Mouse (Mus musculus): Measurements from ENCODE around the gene Dcaf4. TPM values are rescaled to one million over a fixed set of nuclear protein-coding genes. Genes with fewer than 3 reads are reported as not detected.

The Dcaf4 gene
- total and polyA plus RNA-seq, 2 experiments: 3.0 to 5.4 TPM

DNA sequence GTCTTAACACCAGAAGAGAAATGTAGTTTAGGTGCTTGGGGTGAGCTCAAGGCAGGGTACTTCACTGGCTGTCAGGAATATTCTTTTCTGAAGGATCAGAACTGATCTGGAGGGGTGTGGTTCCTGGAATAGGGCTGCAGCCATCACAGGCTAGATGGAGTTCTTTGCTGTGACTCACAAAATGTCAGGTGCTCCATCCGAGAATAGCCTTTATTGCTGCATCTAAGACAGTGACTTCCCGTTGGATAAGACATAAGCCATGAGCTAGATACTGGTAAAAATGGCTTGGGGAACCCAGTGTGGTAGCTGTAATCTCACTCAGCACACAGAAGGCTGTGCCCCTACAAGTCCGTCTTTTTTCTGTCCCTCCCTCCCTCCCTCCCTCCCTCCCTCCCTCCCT, 13.9 kb downstream of the Dcaf4 start:
- Histone ChIP-seq H3K27ac (replicated peaks; ENCODE audit: insufficient read depth, low read depth, low read length) (no peak overlapping the region), H3K79me2 (ENCODE audit: control insufficient read depth, insufficient read depth, low read length) (no peaks in the 10 kb centered on the region), H3K4me1 (ENCODE audit: control insufficient read depth, insufficient read depth, low read length) (no peaks in the 10 kb centered on the region), H3K36me3 (ENCODE audit: control insufficient read depth, insufficient read depth, low read length) (no peaks in the 10 kb centered on the region), H3K27me3 (ENCODE audit: control insufficient read depth, insufficient read depth, low read length) (no peaks in the 10 kb centered on the region), H3K4me3 (ENCODE audit: insufficient read depth, low read depth, low read length) (no peak overlapping the region), H3K9ac (ENCODE audit: low read depth, low read length) (no peak overlapping the region)
- WGBS: 84% methylated on average over 3 of the region's 3 CpGs
- TF ChIP-seq POLR2A (IDR thresholded peaks at IDR 0.05; ENCODE audit: extremely low read depth, insufficient read depth, low read length) (no peak), CTCF (IDR thresholded peaks at IDR 0.05; ENCODE audit: low read depth, low read length) (no peak)
- DNase-seq (ENCODE audit: extremely low read depth, low read depth, low spot score): no peak

DNA sequence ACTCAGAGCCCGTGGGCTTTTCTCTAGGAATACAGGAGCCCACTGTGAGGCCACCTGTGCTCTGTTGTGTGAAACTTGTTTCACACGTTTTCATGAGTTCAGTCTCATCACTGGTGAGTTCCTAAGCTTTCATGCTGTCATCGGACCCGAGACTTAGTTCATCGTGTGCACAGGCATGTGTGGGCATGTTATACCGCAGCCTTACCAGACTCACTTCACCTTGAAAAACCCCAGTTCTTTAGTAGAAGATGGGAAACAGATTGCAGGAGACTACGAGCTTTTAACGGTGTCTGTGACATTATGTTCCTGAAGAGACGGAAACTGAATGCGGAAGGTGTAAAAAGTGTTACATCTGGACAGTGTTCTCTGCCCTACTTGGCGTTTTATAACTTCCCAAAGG, 15.2 kb downstream of the Dcaf4 start:
- Histone ChIP-seq H3K4me3 (ENCODE audit: insufficient read depth, low read depth, low read length) (no peak overlapping the region), H3K27me3 (ENCODE audit: control insufficient read depth, insufficient read depth, low read length) (no peaks in the 10 kb centered on the region), H3K9ac (ENCODE audit: low read depth, low read length) (no peak overlapping the region), H3K27ac (replicated peaks; ENCODE audit: insufficient read depth, low read depth, low read length) (no peak overlapping the region), H3K79me2 (ENCODE audit: control insufficient read depth, insufficient read depth, low read length) (no peaks in the 10 kb centered on the region), H3K36me3 (ENCODE audit: control insufficient read depth, insufficient read depth, low read length) (no peaks in the 10 kb centered on the region), H3K4me1 (ENCODE audit: control insufficient read depth, insufficient read depth, low read length) (no peaks in the 10 kb centered on the region)
- no peak for DNase-seq (ENCODE audit: extremely low read depth, low read depth, low spot score)
- TF ChIP-seq CTCF (IDR thresholded peaks at IDR 0.05; ENCODE audit: low read depth, low read length) (no peak), POLR2A (IDR thresholded peaks at IDR 0.05; ENCODE audit: extremely low read depth, insufficient read depth, low read length) (no peak)
- 94% methylated on average over 11 of the region's 11 CpGs for WGBS

DNA sequence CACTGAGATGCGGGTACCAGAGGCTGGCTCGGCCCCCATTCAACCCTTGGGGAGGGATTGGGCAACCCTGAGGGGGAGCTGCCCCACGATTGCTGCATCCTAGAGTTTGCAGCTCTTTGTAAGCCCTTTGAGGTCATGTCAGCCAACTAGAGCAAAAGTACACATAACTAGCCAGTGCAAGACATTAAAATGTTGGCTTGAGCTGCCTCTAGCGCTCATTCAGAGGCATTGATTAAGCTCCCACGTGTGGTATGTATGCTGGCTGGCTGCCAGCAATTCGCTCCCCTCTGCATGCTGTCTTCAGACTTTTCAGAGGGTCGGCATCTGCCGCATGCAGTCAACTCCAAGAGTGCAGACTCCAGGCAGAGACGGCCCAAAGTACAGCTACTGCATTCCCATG, 15.8 kb downstream of the Dcaf4 start:
- no peaks in the 10 kb centered on the region for H3K4me1 ChIP-seq (ENCODE audit: control insufficient read depth, insufficient read depth, low read length)
- no peaks in the 10 kb centered on the region for H3K79me2 ChIP-seq (ENCODE audit: control insufficient read depth, insufficient read depth, low read length)
- no peaks in the 10 kb centered on the region for H3K27me3 ChIP-seq (ENCODE audit: control insufficient read depth, insufficient read depth, low read length)
- no peak for DNase-seq (ENCODE audit: extremely low read depth, low read depth, low spot score)
- WGBS: 75% methylated on average over 9 of the region's 9 CpGs
- TF ChIP-seq CTCF (IDR thresholded peaks at IDR 0.05; ENCODE audit: low read depth, low read length): no peak
- no peak for TF ChIP-seq POLR2A (IDR thresholded peaks at IDR 0.05; ENCODE audit: extremely low read depth, insufficient read depth, low read length)
- H3K9ac ChIP-seq (ENCODE audit: low read depth, low read length): no peak overlapping the region
- H3K27ac ChIP-seq (replicated peaks; ENCODE audit: insufficient read depth, low read depth, low read length): no peak overlapping the region
- H3K4me3 ChIP-seq (ENCODE audit: insufficient read depth, low read depth, low read length): no peak overlapping the region
- no peaks in the 10 kb centered on the region for H3K36me3 ChIP-seq (ENCODE audit: control insufficient read depth, insufficient read depth, low read length)

DNA sequence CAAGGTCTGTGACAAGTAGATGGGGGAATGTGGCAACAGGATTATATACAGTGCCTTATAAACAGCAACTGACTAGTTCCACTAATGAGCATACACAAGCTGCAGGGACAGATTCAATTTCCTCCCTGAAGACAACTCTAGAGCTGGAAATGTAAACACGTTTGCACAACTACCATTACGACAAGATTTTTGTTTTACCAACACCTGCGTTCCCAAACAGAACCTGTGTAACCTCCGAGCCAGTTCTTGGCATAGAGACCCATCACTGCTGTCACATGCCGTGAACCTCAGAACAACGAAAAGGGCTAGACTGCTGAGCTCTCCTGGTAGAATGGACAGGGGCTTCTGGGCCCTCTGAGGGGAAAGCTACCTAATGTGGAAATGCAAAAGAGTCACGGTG, 23.7 kb downstream of the Dcaf4 start:
- H3K36me3 ChIP-seq (ENCODE audit: control insufficient read depth, insufficient read depth, low read length): peaks cover 18% of the 10 kb centered on the region; the same call in 1 of the 2 replicates

DNA sequence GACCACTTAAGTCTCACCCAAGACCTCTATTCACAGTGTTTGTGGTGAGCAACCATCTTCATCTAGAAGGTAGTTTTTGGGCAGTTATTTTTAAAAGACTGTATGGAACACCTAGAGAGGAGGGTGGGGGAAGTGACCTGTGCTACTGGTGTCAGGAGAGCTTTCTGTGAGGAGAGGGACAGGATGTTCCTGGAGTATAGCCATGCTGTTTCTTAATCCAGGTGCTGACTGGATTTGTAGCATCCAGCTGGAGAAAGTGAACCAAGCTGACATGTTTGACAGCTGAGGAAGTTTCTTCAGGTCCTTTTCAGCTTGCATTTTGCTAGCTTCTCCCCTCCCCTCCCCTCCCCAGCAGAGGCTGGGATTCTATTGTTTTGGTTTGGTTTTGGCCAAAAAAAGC, 24.5 kb downstream of the Dcaf4 start:
- Histone ChIP-seq H3K4me1 (ENCODE audit: control insufficient read depth, insufficient read depth, low read length) (peaks cover 19% of the 10 kb centered on the region), H3K36me3 (ENCODE audit: control insufficient read depth, insufficient read depth, low read length) (peaks cover 24% of the 10 kb centered on the region), H3K27ac (replicated peaks; ENCODE audit: insufficient read depth, low read depth, low read length) (peak overlapping the region; percentile 79), H3K27me3 (ENCODE audit: control insufficient read depth, insufficient read depth, low read length) (no peaks in the 10 kb centered on the region), H3K9ac (ENCODE audit: low read depth, low read length) (no peak overlapping the region), H3K79me2 (ENCODE audit: control insufficient read depth, insufficient read depth, low read length) (no peaks in the 10 kb centered on the region), H3K4me3 (ENCODE audit: insufficient read depth, low read depth, low read length) (no peak overlapping the region)
- TF ChIP-seq CTCF (IDR thresholded peaks at IDR 0.05; ENCODE audit: low read depth, low read length) (no peak), POLR2A (IDR thresholded peaks at IDR 0.05; ENCODE audit: extremely low read depth, insufficient read depth, low read length) (no peak)
- peak; percentile 81 for DNase-seq (ENCODE audit: extremely low read depth, low read depth, low spot score)

More for the DNA sequence above, 23.7 kb downstream of the Dcaf4 start:
- peaks cover 19% of the 10 kb centered on the region for H3K4me1 ChIP-seq (ENCODE audit: control insufficient read depth, insufficient read depth, low read length)
- DNase-seq (ENCODE audit: extremely low read depth, low read depth, low spot score): peak; percentile 88
- TF ChIP-seq POLR2A (IDR thresholded peaks at IDR 0.05; ENCODE audit: extremely low read depth, insufficient read depth, low read length): no peak
- no peak for TF ChIP-seq CTCF (IDR thresholded peaks at IDR 0.05; ENCODE audit: low read depth, low read length)
- peak overlapping the region; percentile 76 for H3K27ac ChIP-seq (replicated peaks; ENCODE audit: insufficient read depth, low read depth, low read length)
- WGBS: 25% methylated on average over 7 of the region's 7 CpGs
- no peaks in the 10 kb centered on the region for H3K27me3 ChIP-seq (ENCODE audit: control insufficient read depth, insufficient read depth, low read length)
- H3K9ac ChIP-seq (ENCODE audit: low read depth, low read length): peak overlapping the region; percentile 26; the same call in 1 of the 2 replicates
- no peaks in the 10 kb centered on the region for H3K79me2 ChIP-seq (ENCODE audit: control insufficient read depth, insufficient read depth, low read length)
- no peak overlapping the region for H3K4me3 ChIP-seq (ENCODE audit: insufficient read depth, low read depth, low read length)

DNA sequence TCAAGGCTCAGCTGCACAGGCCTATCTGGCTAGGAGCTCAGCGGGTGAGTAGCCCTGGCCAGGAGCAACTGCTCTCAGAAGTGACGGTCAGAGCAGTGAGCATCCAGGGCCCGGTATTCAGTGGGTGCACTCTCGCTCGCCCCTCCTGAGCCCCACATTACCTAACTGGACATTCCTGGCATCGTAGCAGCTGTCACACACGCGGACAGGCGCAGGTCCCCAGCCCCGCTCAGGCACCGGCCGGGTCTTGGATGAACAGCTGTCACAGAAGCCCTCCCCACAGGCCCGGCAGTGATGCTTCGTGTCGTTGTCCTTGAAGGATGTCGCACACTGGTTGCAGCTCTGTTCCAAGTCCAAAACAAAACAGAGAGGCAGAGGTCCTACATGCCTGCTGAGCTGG, 31.0 kb downstream of the Dcaf4 start:
- WGBS: 92% methylated on average over 16 of the region's 16 CpGs

More for the DNA sequence above, 31.0 kb downstream of the Dcaf4 start:
- H3K36me3 ChIP-seq (ENCODE audit: control insufficient read depth, insufficient read depth, low read length): peaks cover 81% of the 10 kb centered on the region
- no peaks in the 10 kb centered on the region for H3K27me3 ChIP-seq (ENCODE audit: control insufficient read depth, insufficient read depth, low read length)
- TF ChIP-seq POLR2A (IDR thresholded peaks at IDR 0.05; ENCODE audit: extremely low read depth, insufficient read depth, low read length) (no peak), CTCF (IDR thresholded peaks at IDR 0.05; ENCODE audit: low read depth, low read length) (no peak)
- no peaks in the 10 kb centered on the region for H3K4me1 ChIP-seq (ENCODE audit: control insufficient read depth, insufficient read depth, low read length)
- no peak overlapping the region for H3K9ac ChIP-seq (ENCODE audit: low read depth, low read length)
- no peak overlapping the region for H3K4me3 ChIP-seq (ENCODE audit: insufficient read depth, low read depth, low read length)
- H3K27ac ChIP-seq (replicated peaks; ENCODE audit: insufficient read depth, low read depth, low read length): no peak overlapping the region
- no peaks in the 10 kb centered on the region for H3K79me2 ChIP-seq (ENCODE audit: control insufficient read depth, insufficient read depth, low read length)
- no peak for DNase-seq (ENCODE audit: extremely low read depth, low read depth, low spot score)

Data from liver, adult 2 months (tissue).